Mouse (Mus musculus) skeletal muscle tissue, postnatal 0 days (tissue): ENCODE data around the gene Gm19402. TPM values are rescaled to one million over a fixed set of nuclear protein-coding genes. Genes with fewer than 3 reads are reported as not detected.

Experiments used
- microRNA counts: library from miRNA; unstranded; fragments of <30 nt; microRNA quantifications from one replicate; lab custom pipeline; 2015
- microRNA-seq, 2 experiments: library from miRNA; unstranded; fragments of <30 nt; microRNA quantifications; one replicate each; pipeline ENCODE4; 2016
- polyA plus RNA-seq: library from polyadenylated mRNA; unstranded; fragments of >200 nt; fragmentation: Nextera tagmentation; extraction: Ambion mirVana; gene quantifications from 2 replicates; pipeline ENCODE4 v1.2.1, GENCODE M21; 2015

Gene Gm19402
- not detected in 2 replicates for polyA plus RNA-seq

DNA sequence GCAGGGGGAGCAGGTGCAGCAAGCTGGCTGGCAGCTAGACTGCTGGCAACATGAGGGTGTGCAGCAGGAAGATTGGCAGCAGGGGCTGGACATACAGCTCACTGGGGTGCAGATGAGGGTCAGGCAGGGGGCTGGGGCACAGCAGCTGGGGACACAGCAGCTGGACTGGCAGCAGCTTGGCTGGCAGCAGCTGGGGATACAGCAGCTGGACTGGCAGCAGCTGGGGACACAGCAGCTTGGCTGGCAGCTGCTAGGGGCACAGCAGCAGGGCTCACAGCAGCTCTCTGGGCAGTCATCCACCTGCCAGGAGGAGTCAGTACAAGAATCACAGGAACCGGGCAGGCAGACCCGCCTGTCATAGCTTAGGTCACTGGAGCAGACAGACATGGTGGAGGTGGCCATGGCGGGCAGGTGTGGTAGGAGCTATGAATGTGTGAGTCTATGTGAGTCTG lies at the start of gene Gm19402:
Gene Gm19402 (minus strand): TSS at position 402 of the 452 bp plus-strand sequence.

DNA sequence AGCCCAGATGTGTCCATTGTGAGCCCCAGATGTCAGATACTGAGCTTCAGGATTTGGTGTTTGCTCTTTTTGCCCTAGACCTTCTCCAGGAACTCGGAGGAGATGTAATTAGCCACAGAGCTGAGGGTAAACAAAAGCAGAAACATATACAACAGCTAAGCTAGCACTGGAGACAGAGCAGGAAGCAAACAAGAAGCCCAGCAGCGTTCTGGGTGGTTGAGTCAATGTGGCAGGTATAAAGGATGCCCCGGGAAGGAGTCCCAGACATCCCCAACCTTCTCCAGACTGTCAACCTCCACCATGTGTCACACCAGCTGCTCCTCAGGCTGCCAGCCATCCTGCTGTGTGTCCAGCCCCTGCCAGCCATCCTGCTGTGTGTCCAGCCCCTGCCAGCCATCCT lies 35.6 kb upstream of the Gm19402 start, which contains the start of gene Gm10100:
Gene Gm10100 (plus strand): TSS at position 301 of the 400 bp plus-strand sequence.

DNA sequence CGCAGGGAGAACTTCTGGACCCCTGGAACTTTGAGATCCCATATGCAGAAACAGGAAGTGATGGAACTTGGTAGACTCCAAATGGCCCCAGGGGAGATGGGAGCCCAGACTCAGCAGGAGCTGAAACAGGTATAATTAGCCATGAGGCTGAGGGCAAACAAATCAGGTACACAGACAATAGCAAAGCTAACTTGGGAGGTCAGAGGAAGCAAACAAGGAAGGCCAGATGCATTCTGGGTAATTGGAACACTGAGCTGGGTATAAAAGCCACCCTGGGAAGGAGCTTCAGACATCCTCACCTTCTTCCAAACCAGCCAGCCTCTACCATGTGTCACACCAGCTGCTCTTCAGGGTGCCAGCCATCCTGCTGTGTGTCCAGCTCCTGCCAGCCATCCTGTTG lies 29.7 kb upstream of the Gm19402 start, which contains the start of gene Krtap12-1:
Gene Krtap12-1 (plus strand): TSS at position 301 of the 400 bp plus-strand sequence.

DNA sequence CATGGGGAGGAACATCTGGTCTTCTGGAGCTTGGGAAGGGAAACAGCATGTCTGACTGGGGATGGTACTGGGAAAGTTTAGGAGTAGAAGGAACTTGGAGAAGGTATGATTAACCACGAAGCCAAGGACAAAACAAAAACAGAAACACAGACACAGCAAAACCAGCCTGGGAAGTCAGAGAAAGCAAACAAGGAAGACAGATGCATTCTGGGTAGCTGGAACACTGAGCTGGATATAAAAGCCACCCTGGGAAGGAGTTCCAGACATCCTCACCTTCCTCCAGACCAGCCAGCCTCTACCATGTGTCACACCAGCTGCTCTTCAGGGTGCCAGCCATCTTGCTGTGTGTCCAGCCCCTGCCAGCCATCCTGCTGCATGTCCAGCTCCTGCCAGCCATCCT lies 24.9 kb upstream of the Gm19402 start, which contains the start of gene Gm10142:
Gene Gm10142 (plus strand): TSS at position 301 of the 400 bp plus-strand sequence.

DNA sequence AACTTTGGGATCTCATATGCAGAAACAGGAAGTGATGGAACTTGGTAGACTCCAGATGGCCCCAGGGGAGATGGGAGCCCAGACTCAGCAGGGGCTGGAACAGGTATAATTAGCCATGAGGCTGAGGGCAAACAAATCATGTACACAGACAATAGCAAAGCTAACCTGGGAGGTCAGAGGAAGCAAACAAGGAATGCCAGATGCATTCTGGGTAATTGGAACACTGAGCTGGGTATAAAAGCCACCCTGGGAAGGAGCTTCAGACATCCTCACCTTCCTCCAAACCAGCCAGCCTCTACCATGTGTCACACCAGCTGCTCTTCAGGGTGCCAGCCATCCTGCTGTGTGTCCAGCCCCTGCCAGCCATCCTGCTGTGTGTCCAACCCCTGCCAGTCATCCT lies 20.6 kb upstream of the Gm19402 start, which contains the start of gene Gm10024:
Gene Gm10024 (plus strand): TSS at position 301 of the 400 bp plus-strand sequence.

DNA sequence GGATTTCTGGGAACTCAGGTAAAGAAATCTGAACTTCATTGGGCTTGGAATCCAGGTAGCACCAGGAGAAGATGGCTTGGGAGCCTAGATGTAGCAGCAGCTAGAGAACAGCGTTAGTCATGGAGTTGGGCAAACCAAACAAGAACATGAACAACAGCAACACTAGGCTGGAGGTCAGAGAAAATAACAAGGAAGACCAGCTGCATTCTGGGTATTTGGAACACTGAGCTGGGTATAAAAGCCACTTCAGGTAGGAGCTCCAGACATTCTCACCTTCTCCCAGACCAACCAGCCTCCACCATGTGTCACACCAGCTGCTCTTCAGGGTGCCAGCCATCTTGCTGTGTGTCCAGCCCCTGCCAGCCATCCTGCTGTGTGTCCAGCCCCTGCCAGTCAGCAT lies 15.8 kb upstream of the Gm19402 start, which contains the start of gene Gm10272:
Gene Gm10272 (plus strand): TSS at position 301 of the 400 bp plus-strand sequence.

DNA sequence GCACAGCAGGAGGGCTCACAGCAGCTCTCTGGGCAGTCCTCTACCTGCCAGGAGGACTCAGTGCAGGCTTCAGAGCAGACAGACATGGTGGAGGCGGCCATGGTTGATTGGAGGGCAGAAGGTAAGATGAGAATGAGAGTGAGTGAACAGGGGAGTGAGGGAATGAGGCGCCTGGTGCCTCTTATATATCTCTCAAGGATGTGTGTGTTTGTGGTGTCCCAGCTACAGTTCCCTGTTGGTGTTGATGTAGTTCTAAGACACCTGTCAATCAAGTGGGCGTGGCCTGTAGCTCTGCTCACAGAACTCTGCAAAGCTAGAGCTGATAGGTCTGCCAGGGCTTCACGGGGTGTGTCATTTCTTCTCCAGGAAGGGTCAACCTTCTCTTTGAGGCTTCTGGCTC lies 6.6 kb upstream of the Gm19402 start, which contains the start of gene Gm9508:
Gene Gm9508 (minus strand): TSS at position 101 of the 400 bp plus-strand sequence.

DNA sequence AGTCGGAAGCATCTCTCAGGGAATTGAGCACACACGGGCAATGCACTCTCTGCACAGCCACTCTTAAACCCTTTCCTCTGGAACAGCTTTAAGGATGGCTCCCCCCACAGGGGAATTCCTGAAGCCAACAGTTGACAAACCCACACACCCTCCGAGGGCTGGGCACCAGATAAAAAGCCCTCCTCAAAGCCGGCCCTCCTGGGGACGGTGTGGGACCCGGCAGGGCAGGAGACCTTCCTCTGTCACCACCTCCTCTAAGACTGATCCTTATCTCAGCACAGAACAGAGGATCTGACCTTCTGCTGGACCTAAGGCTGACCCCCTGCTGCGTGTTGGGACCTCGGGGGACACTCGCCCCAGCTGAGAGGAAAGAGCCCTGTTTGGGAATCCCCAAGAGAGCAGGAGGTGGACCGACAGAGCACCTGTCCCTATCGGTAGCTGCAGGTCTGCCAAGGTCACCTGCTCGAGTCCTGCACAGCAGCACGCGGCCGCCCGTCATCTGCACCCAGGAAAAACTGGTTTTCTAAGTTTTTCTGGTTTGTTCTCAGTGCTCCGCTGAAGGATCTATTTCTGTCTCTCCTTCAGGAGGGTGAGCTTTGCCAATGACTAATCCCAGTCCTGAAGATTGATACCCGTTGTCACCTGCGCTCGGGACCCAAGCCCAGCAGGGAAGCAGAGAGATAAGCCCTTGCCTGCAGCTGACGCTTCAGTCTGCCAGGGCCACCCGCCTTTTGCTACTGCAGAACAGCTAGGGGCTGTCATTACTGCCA lies 4.5 kb downstream of the Gm19402 start, which contains the start of gene Tspear:
Gene Tspear (plus strand): TSS at position 675 of the 770 bp plus-strand sequence.

MicroRNA genes within 50 kb of the gene (microRNA counts, 519-probe panel; counts per million panel counts)
- microRNA mmu-miR-1930 (lab: Ali Mortazavi, UCI): 296 counts per million, percentile 58 among the panel's probes with 10 or more counts

Small RNA genes within 50 kb of the gene (microRNA-seq; reads per million reads assigned to microRNA genes)
- 6.8 to 11.4 reads per million in 2 experiments for gene Mir1930

Other genes with a start within 250 kb of the Gm19402 start
- gene Fam207a, start 175.0 kb downstream of the Gm19402 start, polyA plus RNA-seq: 13.1 and 15.7 TPM in 2 replicates
- gene Itgb2, start 160.5 kb downstream of the Gm19402 start, polyA plus RNA-seq: 1.6 and 1.8 TPM in 2 replicates
- gene Pttg1ip, start 109.0 kb downstream of the Gm19402 start, polyA plus RNA-seq: 79.3 and 92.3 TPM in 2 replicates
- 133 and 146 TPM in 2 replicates for gene Sumo3, start 84.7 kb downstream of the Gm19402 start, polyA plus RNA-seq
- 5.2 and 11.3 TPM in 2 replicates for gene Gm49325, start 84.6 kb downstream of the Gm19402 start, polyA plus RNA-seq
- gene Ube2g2, start 68.5 kb downstream of the Gm19402 start, polyA plus RNA-seq: 112 and 114 TPM in 2 replicates
- gene Tspear, start 4.2 kb downstream of the Gm19402 start, polyA plus RNA-seq: 0.07 TPM in 1 of 2 replicates, not detected in the other
- gene Gm9508, start 6.5 kb upstream of the Gm19402 start, polyA plus RNA-seq: not detected in 2 replicates
- gene Gm10272, start 15.9 kb upstream of the Gm19402 start, polyA plus RNA-seq: not detected in 2 replicates
- gene Gm10024, start 20.7 kb upstream of the Gm19402 start, polyA plus RNA-seq: not detected in 2 replicates
- gene Gm10142, start 25.1 kb upstream of the Gm19402 start, polyA plus RNA-seq: not detected in 2 replicates
- gene Krtap12-1, start 29.8 kb upstream of the Gm19402 start, polyA plus RNA-seq: not detected in 2 replicates
- not detected in 2 replicates for gene Gm10100, start 35.7 kb upstream of the Gm19402 start, polyA plus RNA-seq
- gene Gm18596, start 51.9 kb upstream of the Gm19402 start, polyA plus RNA-seq: not detected in 2 replicates
- gene Gm9736, start 60.6 kb upstream of the Gm19402 start, polyA plus RNA-seq: not detected in 2 replicates
- not detected in 2 replicates for gene Gm3233, start 68.9 kb upstream of the Gm19402 start, polyA plus RNA-seq
- not detected in 2 replicates for gene Gm3238, start 80.6 kb upstream of the Gm19402 start, polyA plus RNA-seq
- not detected in 2 replicates for gene Gm7138, start 86.2 kb upstream of the Gm19402 start, polyA plus RNA-seq
- gene Gm3250, start 91.8 kb upstream of the Gm19402 start, polyA plus RNA-seq: not detected in 2 replicates
- gene Gm7137, start 97.4 kb upstream of the Gm19402 start, polyA plus RNA-seq: not detected in 2 replicates
- not detected in 2 replicates for gene Gm9639, start 104.3 kb upstream of the Gm19402 start, polyA plus RNA-seq
- gene Gm19668, start 108.4 kb upstream of the Gm19402 start, polyA plus RNA-seq: not detected in 2 replicates
- gene Gm9507, start 121.1 kb upstream of the Gm19402 start, polyA plus RNA-seq: not detected in 2 replicates
- gene Gm2696, start 123.9 kb upstream of the Gm19402 start, polyA plus RNA-seq: not detected in 2 replicates
- not detected in 2 replicates for gene Krtap10-4, start 136.3 kb upstream of the Gm19402 start, polyA plus RNA-seq
- not detected in 2 replicates for gene Krtap10-10, start 145.2 kb upstream of the Gm19402 start, polyA plus RNA-seq
- gene Gm36176, start 156.0 kb upstream of the Gm19402 start, polyA plus RNA-seq: not detected in 2 replicates
- not detected in 2 replicates for gene Gm10318, start 162.1 kb upstream of the Gm19402 start, polyA plus RNA-seq
- not detected in 2 replicates for gene Gm3285, start 171.2 kb upstream of the Gm19402 start, polyA plus RNA-seq
- gene Lrrc3, start 211.8 kb upstream of the Gm19402 start, polyA plus RNA-seq: 0.61 and 0.74 TPM in 2 replicates